Mouse (Mus musculus) liver, postnatal 0 days (tissue): ENCODE measurements around the gene Rasgef1b.

ENCODE experiments used
- CTCF ChIP-seq: sonication (generic); IDR thresholded peaks from 2 replicates; pipeline ENCODE4 v1.5.1; 2016; ENCODE audit warnings: antibody characterized with exemption, low read depth
- EP300 ChIP-seq: IDR thresholded peaks from 2 replicates; pipeline ENCODE4 v1.6.1; 2016; ENCODE audit warnings: antibody characterized with exemption, low read depth, mild to moderate bottlenecking

- no peak for TF ChIP-seq CTCF
- no peak for TF ChIP-seq EP300
Observed at GRCm38 (mm10) chr5:99522571-99523269, 206.1 kb downstream of the Rasgef1b start.
